Mouse (Mus musculus) lung, embryonic 14.5 days (tissue): ENCODE results near the gene Emc3. TPM values are rescaled to one million over a fixed set of nuclear protein-coding genes. Genes with fewer than 3 reads are reported as not detected.

ENCODE experiments used
- ATAC-seq: fragments of 200-750 bp; cut with Nextera tagmentation; 2 replicates; pipeline ENCODE4 v1.8.0; 2017; ENCODE audit warnings: mild to moderate bottlenecking, moderate TSS enrichment, moderate library complexity; ENCODE audit not compliant: insufficient read depth
- DNase-seq: peaks from one replicate; pipeline ENCODE4 v3.0.0-alpha.2; 2015
- H3K27ac ChIP-seq: fragments of 300-500 bp; sonication (generic); 2 replicates; pipeline ENCODE4 v1.5.1; 2014; ENCODE audit warnings: low read depth, mild to moderate bottlenecking, moderate library complexity
- H3K27me3 ChIP-seq: fragments of 300-500 bp; sonication (generic); 2 replicates; pipeline ENCODE4 v1.6.1; 2014; ENCODE audit warnings: low read length, control low read depth; ENCODE audit not compliant: insufficient read depth
- H3K36me3 ChIP-seq: fragments of 300-500 bp; sonication (generic); 2 replicates; pipeline ENCODE4 v1.6.1; 2014; ENCODE audit warnings: control low read depth; ENCODE audit not compliant: insufficient read depth
- H3K4me1 ChIP-seq: fragments of 300-500 bp; sonication (generic); 2 replicates; pipeline ENCODE4 v1.6.1; 2014; ENCODE audit warnings: antibody characterized with exemption, control low read depth; ENCODE audit not compliant: insufficient read depth
- H3K4me2 ChIP-seq: fragments of 300-500 bp; sonication (generic); 2 replicates; pipeline ENCODE4 v1.6.1; 2014; ENCODE audit warnings: mild to moderate bottlenecking
- H3K4me3 ChIP-seq: fragments of 300-500 bp; sonication (generic); 2 replicates; pipeline ENCODE4 v1.5.1; 2014; ENCODE audit warnings: low read depth, low read length
- H3K9ac ChIP-seq: fragments of 300-500 bp; sonication (generic); 2 replicates; pipeline ENCODE4 v1.6.1; 2014
- H3K9me3 ChIP-seq: fragments of 300-500 bp; sonication (generic); 2 replicates; pipeline ENCODE4 v1.6.1; 2016; ENCODE audit warnings: low read depth, low read length, control low read depth
- CTCF ChIP-seq: IDR thresholded peaks from 2 replicates; pipeline ENCODE4 v1.5.1; 2016; ENCODE audit warnings: antibody characterized with exemption, low read depth
- whole genome bisulfite sequencing: fragments of 180-500 bp; shearing (Covaris S2); extraction: QIAGEN DNeasy Blood & Tissue Kit; methylation state at CpG from one replicate; pipeline ENCODE4 v1.1.7; 2014; 5-methylcytosine and 5-hydroxymethylcytosine counted together
- polyA plus RNA-seq: library from polyadenylated mRNA; unstranded; fragments of >200 nt; fragmentation: Nextera tagmentation; extraction: Ambion mirVana; gene quantifications from 2 replicates; pipeline ENCODE4 v1.2.1, GENCODE M21; 2014

Emc3 gene
- polyA plus RNA-seq, 1 experiment from 2014 or later, result 92.8 TPM

GRCm38 (mm10) chr6:113494258-113494788 is 37.1 kb downstream of the Emc3 start:
- Histone ChIP-seq H3K27ac (no peak overlapping the region), H3K9me3 (no peaks in the 10 kb centered on the region), H3K4me1 (no peaks in the 10 kb centered on the region), H3K27me3 (peaks cover 20% of the 10 kb centered on the region), H3K9ac (peak overlapping the region; percentile 41), H3K36me3 (no peaks in the 10 kb centered on the region), H3K4me2 (peak overlapping the region; percentile 70), H3K4me3 (peak overlapping the region; percentile 44)
- ATAC-seq, result peak; percentile 87
- peak; percentile 82 for DNase-seq
- WGBS, result under 1% methylated on average over 54 of the region's 54 CpGs
- peak; percentile 63 for TF ChIP-seq CTCF

- WGBS, result 68% methylated on average over 24 of the region's 24 CpGs
- H3K4me1 ChIP-seq, result no peaks in the 10 kb centered on the region
- no peak overlapping the region for H3K4me3 ChIP-seq
- no peak overlapping the region for H3K9ac ChIP-seq
- DNase-seq (no peak), ATAC-seq (no peak)
- 0 out of 2 replicates have a peak, but pooled peaks cover 3% of the 10 kb centered on the region for H3K36me3 ChIP-seq
- no peak for TF ChIP-seq CTCF
- peaks cover 20% of the 10 kb centered on the region for H3K27me3 ChIP-seq
- no peaks in the 10 kb centered on the region for H3K9me3 ChIP-seq
- H3K27ac ChIP-seq, result no peak overlapping the region
- no peak overlapping the region for H3K4me2 ChIP-seq
These were observed 39.2 kb downstream of the Emc3 start for GRCm38 (mm10) chr6:113492101-113492864.

GRCm38 (mm10) chr6:113489410-113489809 is 42.0 kb downstream of the Emc3 start:
- Histone ChIP-seq H3K9ac (no peak overlapping the region), H3K4me3 (no peak overlapping the region), H3K9me3 (no peaks in the 10 kb centered on the region), H3K4me2 (no peak overlapping the region), H3K27ac (no peak overlapping the region), H3K4me1 (no peaks in the 10 kb centered on the region), H3K36me3 (0 out of 2 replicates have a peak, but pooled peaks cover 3% of the 10 kb centered on the region), H3K27me3 (0 out of 2 replicates have a peak, but pooled peaks cover 2% of the 10 kb centered on the region)
- ATAC-seq (no peak), DNase-seq (no peak)
- 89% methylated on average over 14 of the region's 14 CpGs for WGBS
- TF ChIP-seq CTCF, result no peak

- Histone ChIP-seq H3K4me3 (no peak overlapping the region), H3K27me3 (peaks cover 8% of the 10 kb centered on the region), H3K36me3 (0 out of 2 replicates have a peak, but pooled peaks cover 3% of the 10 kb centered on the region), H3K9ac (no peak overlapping the region), H3K27ac (no peak overlapping the region), H3K9me3 (no peaks in the 10 kb centered on the region), H3K4me1 (no peaks in the 10 kb centered on the region), H3K4me2 (no peak overlapping the region)
- peak; percentile 52 for DNase-seq
- 47% methylated on average over 7 of the region's 7 CpGs for WGBS
- ATAC-seq, result no peak
- TF ChIP-seq CTCF, result no peak
These were observed 44.3 kb downstream of the Emc3 start for GRCm38 (mm10) chr6:113487125-113487576.

GRCm38 (mm10) chr6:113483729-113484128 is 47.7 kb downstream of the Emc3 start:
- peak; percentile 54; the same call in 1 of the 2 replicates for ATAC-seq
- Histone ChIP-seq H3K9me3 (no peaks in the 10 kb centered on the region), H3K36me3 (0 out of 2 replicates have a peak, but pooled peaks cover 2% of the 10 kb centered on the region), H3K9ac (peak overlapping the region; percentile 62), H3K27me3 (peaks cover 22% of the 10 kb centered on the region), H3K27ac (peak overlapping the region; percentile 81), H3K4me1 (no peaks in the 10 kb centered on the region), H3K4me2 (peak overlapping the region; percentile 77), H3K4me3 (peak overlapping the region; percentile 46)
- DNase-seq, result peak; percentile 40
- no peak for TF ChIP-seq CTCF
- WGBS, result 9% methylated on average over 10 of the region's 10 CpGs

- H3K27me3 ChIP-seq, result peaks cover 22% of the 10 kb centered on the region
- no peaks in the 10 kb centered on the region for H3K4me1 ChIP-seq
- ATAC-seq, result peak; percentile 96
- TF ChIP-seq CTCF, result no peak
- H3K9ac ChIP-seq, result peak within 1 kb of the TSS; percentile 62
- peak; percentile 96 for DNase-seq
- H3K36me3 ChIP-seq, result no peaks in the 10 kb centered on the region
- H3K27ac ChIP-seq, result peak within 1 kb of the TSS; percentile 81
- WGBS, result 0% methylated on average over 26 of the region's 26 CpGs
- H3K4me2 ChIP-seq, result peak within 1 kb of the TSS; percentile 77
- peak within 1 kb of the TSS; percentile 46 for H3K4me3 ChIP-seq
- no peaks in the 10 kb centered on the region for H3K9me3 ChIP-seq
These were observed 48.3 kb downstream of the Emc3 start, which contains the start of gene Creld1 for GRCm38 (mm10) chr6:113483100-113483615. TSS of gene Creld1 (plus strand) at chr6:113483297.

GRCm38 (mm10) chr6:113482477-113483099 is 48.9 kb downstream of the Emc3 start:
- DNase-seq, result peak; percentile 44
- Histone ChIP-seq H3K4me3 (peak overlapping the region; percentile 46), H3K4me1 (no peaks in the 10 kb centered on the region), H3K4me2 (peak overlapping the region; percentile 77), H3K27me3 (peaks cover 22% of the 10 kb centered on the region), H3K9ac (peak overlapping the region; percentile 62), H3K36me3 (no peaks in the 10 kb centered on the region), H3K27ac (peak overlapping the region; percentile 81), H3K9me3 (no peaks in the 10 kb centered on the region)
- 3% methylated on average over 65 of the region's 65 CpGs for WGBS
- TF ChIP-seq CTCF, result no peak
- peak; percentile 44 for ATAC-seq
